In the genomic region with DNA sequence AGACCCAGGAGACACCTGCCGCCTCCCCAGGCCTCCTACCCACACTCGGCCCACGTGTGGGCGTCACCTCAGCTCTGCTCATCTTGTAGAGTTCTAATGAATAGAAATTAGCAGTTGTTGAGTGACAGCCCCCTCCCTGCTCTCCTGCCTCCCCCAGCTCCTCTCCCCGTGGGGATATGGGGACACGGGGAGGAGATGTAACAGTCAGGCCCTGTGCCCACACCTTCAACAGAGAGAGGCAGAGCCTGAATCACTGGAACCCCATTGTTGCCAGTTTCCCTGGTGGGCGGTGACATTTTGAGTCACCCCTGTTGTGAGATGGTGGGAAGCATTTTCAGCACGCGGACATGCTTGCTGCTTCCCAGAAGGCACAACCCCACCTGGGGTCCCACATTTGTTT, we compare ENCODE assay signal across 17 mouse cellular contexts. TPM values are rescaled to one million over a fixed set of nuclear protein-coding genes. Genes with fewer than 3 reads are reported as not detected.
A peak's percentile ranks its signal among the peaks of the same experiment; 100 is the strongest.
DNase-seq lines count a peak whose midpoint lies in the region; ATAC-seq lines count a peak whose summit lies in the region.
"Had no signal": no experiment of that assay in that cellular context is flagged by ENCODE, and none has a peak within 500 bp of the region (broad histone marks: within the 10 kb centered on the region; RNA-seq: fewer than 3 reads in every experiment).

No protein-coding gene starts in this region.

- ATAC-seq in frontal cortex, adult (ENCODE audit: low TSS enrichment): peak; percentile 42; the same call in 1 of the 2 replicates
- ATAC-seq: activated CD4-positive, CD25-positive, alpha-beta regulatory T cell, adult 4 months; CD4-positive, CD25-positive, alpha-beta regulatory T cell, adult 4 months; forebrain, embryonic 13.5 days had no signal

- DNase-seq in frontal cortex, postnatal 14 days (ENCODE audit: low spot score in 2 of 2): no peak
- peak; percentile 51 to 67 for DNase-seq in left cerebral cortex, adult 18-20 months (ENCODE audit: low spot score in 2 of 2)
- DNase-seq in left cerebral cortex, postnatal 10 days (ENCODE audit: extremely low spot score in 1 of 2, low spot score in 2 of 2): no peak
- peak; percentile 48 for DNase-seq in R1 (ENCODE audit: low read depth, low spot score)
- DNase-seq in left cerebral cortex, adult 8-10 months (ENCODE audit: low spot score in 2 of 2): peak; percentile 50 to 81
- no peak for DNase-seq in urinary bladder, adult 18-20 months (ENCODE audit: low spot score in 2 of 2)
- DNase-seq in thymus, postnatal 14 days: no peak
- DNase-seq: adrenal gland, postnatal 14 days; B cell, adult 2 months; gastrocnemius, postnatal 25 days; heart, postnatal 36 days had no signal

- intact Hi-C loops in left cerebral cortex, postnatal 10 days (cut with DNase I): no loop called here

RNA-seq across cellular contexts. Expression of a gene that starts 32.9 kb away (rescaled TPM):
- total RNA-seq in left cerebral cortex, adult 18-20 months (2021): 1 to 10 TPM in 1 of 2 experiments, under 1 TPM in 1; 0.81 to 1.2 TPM
- 1 to 10 TPM in 1 of 2 experiments, under 1 TPM in 1; 0.49 to 1.6 TPM for total RNA-seq in left cerebral cortex, postnatal 10 days (2021)
- total RNA-seq in left cerebral cortex, adult 8-10 months (2022): 1 to 10 TPM; 2.8 to 4.9 (median 2.9) TPM
- total RNA-seq: G1E; gastrocnemius, adult 2 months had no signal

Comparison
In these comparisons a context has a peak if more than half of its experiments do, and no peak if none do; other contexts are left out.
1. DNase-seq: peak in left cerebral cortex, adult 18-20 months (2 of 2), R1 (single experiment) and left cerebral cortex, adult 8-10 months (2 of 2); none in frontal cortex, postnatal 14 days (0 of 2), left cerebral cortex, postnatal 10 days (0 of 2), urinary bladder, adult 18-20 months (0 of 2) and thymus, postnatal 14 days (single experiment).